Mouse (Mus musculus) MEL (cell line): ENCODE measurements around the gene Mif. TPM values are rescaled to one million over a fixed set of nuclear protein-coding genes. Genes with fewer than 3 reads are reported as not detected.

Experiments used
- DNase-seq: peaks from one replicate; pipeline ENCODE4 v3.0.0; 2011; ENCODE audit warnings: low read depth, low spot score
- H3K27ac ChIP-seq: 2 replicates; pipeline ENCODE4 v1.5.1; 2012; ENCODE audit warnings: low read depth, mild to moderate bottlenecking, control low read depth, low read length, moderate library complexity; ENCODE audit not compliant: control insufficient read depth
- H3K27me3 ChIP-seq, 2 experiments: fragments of 150-350 bp in 1 of 2; sonication (generic) in 1 of 2; 2 replicates each; pipeline ENCODE4 v1.6.1; 2012; ENCODE audit warnings: low read length in 2 of 2, mild to moderate bottlenecking in 2 of 2, improper control_type of control experiment in 1 of 2, moderate library complexity in 1 of 2; ENCODE audit not compliant: insufficient read depth in 2 of 2, control insufficient read depth in 1 of 2
- H3K36me3 ChIP-seq, 2 experiments: 2 replicates each; pipeline ENCODE4 v1.6.1; 2012 to 2014; ENCODE audit warnings: low read length in 2 of 2, improper control_type of control experiment in 1 of 2, inconsistent platforms in 1 of 2, mild to moderate bottlenecking in 1 of 2; ENCODE audit not compliant: insufficient read depth in 2 of 2, control insufficient read depth in 1 of 2
- H3K4me1 ChIP-seq, 2 experiments: fragments of 150-350 bp in 1 of 2; sonication (generic) in 1 of 2; 2 replicates each; pipeline ENCODE4 v1.6.1; 2012; ENCODE audit warnings: low read length in 2 of 2, improper control_type of control experiment in 1 of 2, mild to moderate bottlenecking in 1 of 2; ENCODE audit not compliant: insufficient read depth in 2 of 2, control insufficient read depth in 1 of 2
- H3K4me3 ChIP-seq, 2 experiments: fragments of 150-350 bp in 1 of 2; sonication (generic) in 1 of 2; 2 replicates each; pipeline ENCODE4 v1.5.1; 2012; ENCODE audit warnings: low read depth in 2 of 2, low read length in 2 of 2, mild to moderate bottlenecking in 2 of 2, moderate library complexity in 2 of 2, control low read depth in 1 of 2, improper control_type of control experiment in 1 of 2; ENCODE audit not compliant: control insufficient read depth in 1 of 2, insufficient read depth in 1 of 2
- H3K79me2 ChIP-seq: 2 replicates; pipeline ENCODE4 v1.6.1; 2012; ENCODE audit warnings: mild to moderate bottlenecking, low read length, moderate library complexity; ENCODE audit not compliant: control insufficient read depth, poor library complexity, insufficient read depth
- H3K9ac ChIP-seq: 2 replicates; pipeline ENCODE4 v1.6.1; 2012; ENCODE audit warnings: low read depth, mild to moderate bottlenecking, control low read depth, low read length, moderate library complexity; ENCODE audit not compliant: control insufficient read depth, poor library complexity, severe bottlenecking
- H3K9me3 ChIP-seq: fragments of 150-350 bp; sonication (generic); replicated peaks from 2 replicates; pipeline ENCODE4 v1.6.1; 2012; ENCODE audit warnings: mild to moderate bottlenecking, low read length, improper control_type of control experiment, moderate library complexity; ENCODE audit not compliant: insufficient read depth
- BHLHE40 ChIP-seq: IDR thresholded peaks from 2 replicates; pipeline ENCODE4 v1.6.1; 2012; ENCODE audit warnings: low read depth, mild to moderate bottlenecking, inconsistent platforms, low read length, improper control_type of control experiment, borderline replicate concordance
- CHD1 ChIP-seq: IDR thresholded peaks from 2 replicates; pipeline ENCODE4 v1.6.1; 2012; ENCODE audit warnings: low read depth, mild to moderate bottlenecking, inconsistent platforms, low read length, improper control_type of control experiment
- CHD2 ChIP-seq: IDR thresholded peaks from 2 replicates; pipeline ENCODE4 v1.6.1; 2011; ENCODE audit warnings: low read length, improper control_type of control experiment
- CTCF ChIP-seq, 3 experiments: IDR thresholded peaks in 2 of 3; conservative IDR thresholded peaks in 1 of 3; 2 replicates each; pipeline ENCODE4 v1.5.1; 2011 to 2012; ENCODE audit warnings: low read length in 3 of 3, low read depth in 2 of 3, mild to moderate bottlenecking in 2 of 3, improper control_type of control experiment in 1 of 3, inconsistent platforms in 1 of 3, mixed read lengths in 1 of 3, moderate library complexity in 1 of 3; ENCODE audit not compliant: control insufficient read depth in 1 of 3, insufficient read depth in 1 of 3, poor library complexity in 1 of 3, severe bottlenecking in 1 of 3
- EP300 ChIP-seq, 2 experiments: IDR thresholded peaks; 2 replicates each; pipeline ENCODE4 v1.6.1; 2011; ENCODE audit warnings: improper control_type of control experiment in 2 of 2, low read length in 2 of 2, low read depth in 1 of 2, mild to moderate bottlenecking in 1 of 2
- HCFC1 ChIP-seq: IDR thresholded peaks from 2 replicates; pipeline ENCODE4 v1.6.1; 2012; ENCODE audit warnings: low read depth, mild to moderate bottlenecking, inconsistent platforms, low read length, improper control_type of control experiment, moderate library complexity
- KAT2A ChIP-seq: conservative IDR thresholded peaks from 2 replicates; pipeline ENCODE4 v1.6.1; 2012; ENCODE audit warnings: low read depth, low read length, improper control_type of control experiment, inconsistent platforms
- MAFK ChIP-seq: IDR thresholded peaks from 2 replicates; pipeline ENCODE4 v1.6.1; 2011; ENCODE audit warnings: low read depth, mild to moderate bottlenecking, low read length, improper control_type of control experiment, borderline replicate concordance
- MAZ ChIP-seq: IDR thresholded peaks from 2 replicates; pipeline ENCODE4 v1.6.1; 2012; ENCODE audit warnings: low read depth, mild to moderate bottlenecking, inconsistent platforms, low read length, improper control_type of control experiment
- MXI1 ChIP-seq: IDR thresholded peaks from 2 replicates; pipeline ENCODE4 v1.6.1; 2011; ENCODE audit warnings: mild to moderate bottlenecking, low read depth, low read length, improper control_type of control experiment
- NELFE ChIP-seq: IDR thresholded peaks from 2 replicates; pipeline ENCODE4 v1.6.1; 2011; ENCODE audit warnings: low read depth, low read length, improper control_type of control experiment
- NRF1 ChIP-seq: IDR thresholded peaks from 2 replicates; pipeline ENCODE4 v1.6.1; 2014; ENCODE audit warnings: low read depth, mild to moderate bottlenecking, inconsistent platforms, low read length, improper control_type of control experiment, moderate library complexity; ENCODE audit not compliant: poor library complexity, insufficient read depth, severe bottlenecking
- POLR2A ChIP-seq, 2 experiments: IDR thresholded peaks; 2 replicates each; pipeline ENCODE4 v1.6.1; 2011 to 2012; ENCODE audit warnings: low read length in 2 of 2, mild to moderate bottlenecking in 2 of 2, control low read depth in 1 of 2, improper control_type of control experiment in 1 of 2, low read depth in 1 of 2, moderate library complexity in 1 of 2; ENCODE audit not compliant: control insufficient read depth in 1 of 2, insufficient read depth in 1 of 2, poor library complexity in 1 of 2
- POLR2AphosphoS5 ChIP-seq: IDR thresholded peaks from 2 replicates; pipeline ENCODE4 v1.6.1; 2012; ENCODE audit warnings: low read depth, borderline replicate concordance, mild to moderate bottlenecking, inconsistent platforms, low read length, moderate library complexity, mixed read lengths
- RAD21 ChIP-seq: IDR thresholded peaks from 2 replicates; pipeline ENCODE4 v1.6.1; 2011; ENCODE audit warnings: mild to moderate bottlenecking, low read depth, low read length, improper control_type of control experiment
- RCOR1 ChIP-seq: IDR thresholded peaks from 2 replicates; pipeline ENCODE4 v1.6.1; 2012; ENCODE audit warnings: low read depth, mild to moderate bottlenecking, inconsistent platforms, low read length, improper control_type of control experiment
- SIN3A ChIP-seq: IDR thresholded peaks from 2 replicates; pipeline ENCODE4 v1.6.1; 2012; ENCODE audit warnings: low read length, improper control_type of control experiment, inconsistent platforms
- SMC3 ChIP-seq: IDR thresholded peaks from 2 replicates; pipeline ENCODE4 v1.6.1; 2011; ENCODE audit warnings: low read depth, low read length, improper control_type of control experiment
- TBP ChIP-seq: IDR thresholded peaks from 2 replicates; pipeline ENCODE4 v1.8.0; 2011; ENCODE audit warnings: low read depth, low read length, improper control_type of control experiment
- TCF12 ChIP-seq: IDR thresholded peaks from 2 replicates; pipeline ENCODE4 v1.6.1; 2014; ENCODE audit warnings: low read depth, mild to moderate bottlenecking, inconsistent platforms, low read length, improper control_type of control experiment, moderate library complexity
- UBTF ChIP-seq: IDR thresholded peaks from 2 replicates; pipeline ENCODE4 v1.6.1; 2012; ENCODE audit warnings: low read depth, mild to moderate bottlenecking, inconsistent platforms, low read length, improper control_type of control experiment, moderate library complexity, borderline replicate concordance; ENCODE audit not compliant: insufficient read depth
- USF1 ChIP-seq: IDR thresholded peaks from 2 replicates; pipeline ENCODE4 v1.6.1; 2014; ENCODE audit warnings: low read depth, mild to moderate bottlenecking, inconsistent platforms, low read length, improper control_type of control experiment, moderate library complexity
- USF2 ChIP-seq, 2 experiments: IDR thresholded peaks; 2 replicates each; pipeline ENCODE4 v1.6.1; 2011 to 2012; ENCODE audit warnings: improper control_type of control experiment in 2 of 2, low read length in 2 of 2, borderline replicate concordance in 1 of 2, inconsistent platforms in 1 of 2, low read depth in 1 of 2, mild to moderate bottlenecking in 1 of 2; ENCODE audit not compliant: insufficient read depth in 1 of 2
- ZC3H11A ChIP-seq: IDR thresholded peaks from 2 replicates; pipeline ENCODE4 v1.6.1; 2012; ENCODE audit warnings: low read depth, mild to moderate bottlenecking, inconsistent platforms, low read length, improper control_type of control experiment
- ZKSCAN1 ChIP-seq: IDR thresholded peaks from 2 replicates; pipeline ENCODE4 v1.6.1; 2012; ENCODE audit warnings: low read depth, mild to moderate bottlenecking, inconsistent platforms, low read length, improper control_type of control experiment, moderate library complexity
- ZNF384 ChIP-seq: IDR thresholded peaks from 2 replicates; pipeline ENCODE4 v1.6.1; 2012; ENCODE audit warnings: low read depth, mild to moderate bottlenecking, inconsistent platforms, low read length, improper control_type of control experiment
- polyA plus RNA-seq, 2 experiments: library from polyadenylated mRNA; stranded (reverse) in 1 of 2; unstranded in 1 of 2; fragments of >175 nt in 1 of 2; fragments of >200 nt in 1 of 2; gene quantifications; 2 replicates each; pipeline versions ENCODE4 v1.2.1 to v1.2.4; 2012; ENCODE audit warnings: low replicate concordance in 2 of 2, low read depth in 1 of 2; ENCODE audit not compliant: insufficient read length in 2 of 2, insufficient read depth in 1 of 2, missing spikeins in 1 of 2
- total RNA-seq: library from RNA; depleted of rRNA; stranded (reverse); fragments of 300-350 nt; gene quantifications from 2 replicates; pipeline ENCODE4 v1.2.3, GENCODE M21; 2012

Mif gene
- total and polyA plus RNA-seq, 3 experiments = 817 to 2,606 (median 862) TPM

- H3K27me3 ChIP-seq = no peaks in the 10 kb centered on the region
- DNase-seq = peak; percentile 90
- peaks cover 2% of the 10 kb centered on the region; the same call in 1 of the 2 replicates for H3K79me2 ChIP-seq
- H3K36me3 ChIP-seq = peaks cover 0 to 5% of the 10 kb centered on the region in 2 experiments; a peak in 2 of 4 replicates
- TF ChIP-seq CTCF (IDR thresholded peaks at IDR 0.05 in 2 of 3, conservative IDR thresholded peaks at IDR 0.05 in 1 of 3; ENCODE audit: control insufficient read depth in 1 of 3, insufficient read depth in 1 of 3, low read depth in 2 of 3, low read length in 3 of 3, poor library complexity in 1 of 3, severe bottlenecking in 1 of 3) (peak; percentile 71 to 84 (median 72)), ZC3H11A (peak; percentile 87), CHD2 (no peak), SMC3 (peak; percentile 85), POLR2A (IDR thresholded peaks at IDR 0.05; ENCODE audit: control insufficient read depth in 1 of 2, insufficient read depth in 1 of 2, low read depth in 1 of 2, low read length in 2 of 2, poor library complexity in 1 of 2) (no peak), ZKSCAN1 (peak; percentile 66; the same call in 1 of the 2 replicates), USF2 (IDR thresholded peaks at IDR 0.05; ENCODE audit: borderline replicate concordance in 1 of 2, insufficient read depth in 1 of 2, low read depth in 1 of 2, low read length in 2 of 2) (no peak), MAZ (no peak), ZNF384 (peak; percentile 98), BHLHE40 (no peak), EP300 (IDR thresholded peaks at IDR 0.05; ENCODE audit: low read depth in 1 of 2, low read length in 2 of 2) (no peak), RCOR1 (0 out of 2 replicates have a peak, but pooled peaks have one; percentile 50), TBP (no peak), USF1 (no peak), SIN3A (peak; percentile 57; the same call in 1 of the 2 replicates), POLR2AphosphoS5 (no peak), MXI1 (no peak), RAD21 (peak; percentile 90), KAT2A (no peak)
- TF ChIP-seq, all 39 proteins: peak for 8
- H3K27ac ChIP-seq = no peak overlapping the region
- H3K4me3 ChIP-seq = no peak overlapping the region
- H3K4me1 ChIP-seq = peaks cover 0 to 4% of the 10 kb centered on the region in 2 experiments; a peak in 1 of 4 replicates
- H3K9me3 ChIP-seq = no peaks in the 10 kb centered on the region
- no peak overlapping the region for H3K9ac ChIP-seq
Measured at GRCm38 (mm10) chr10:75853452-75853851, 6.6 kb downstream of the Mif start.

- no peak overlapping the region for H3K27ac ChIP-seq
- no peaks in the 10 kb centered on the region for H3K9me3 ChIP-seq
- H3K4me3 ChIP-seq = no peak overlapping the region
- TF ChIP-seq HCFC1 = no peak
- TF ChIP-seq USF2 (IDR thresholded peaks at IDR 0.05; ENCODE audit: borderline replicate concordance in 1 of 2, insufficient read depth in 1 of 2, low read depth in 1 of 2, low read length in 2 of 2) = no peak
- no peak for TF ChIP-seq USF1
- no peak for TF ChIP-seq RAD21
- no peak for TF ChIP-seq NELFE
- TF ChIP-seq CHD1 = no peak
- no peak for TF ChIP-seq CHD2
- TF ChIP-seq NRF1 = no peak
- no peak for TF ChIP-seq TCF12
- no peak for TF ChIP-seq POLR2A (IDR thresholded peaks at IDR 0.05; ENCODE audit: control insufficient read depth in 1 of 2, insufficient read depth in 1 of 2, low read depth in 1 of 2, low read length in 2 of 2, poor library complexity in 1 of 2)
- no peak for TF ChIP-seq MAFK
- no peak for TF ChIP-seq MXI1
- no peak for TF ChIP-seq UBTF
- no peak for TF ChIP-seq ZKSCAN1
- no peaks in the 10 kb centered on the region for H3K27me3 ChIP-seq
- H3K9ac ChIP-seq = no peak overlapping the region
- no peaks in the 10 kb centered on the region for H3K36me3 ChIP-seq
- H3K79me2 ChIP-seq = no peaks in the 10 kb centered on the region
- DNase-seq = no peak
- no peaks in the 10 kb centered on the region; a peak in 1 of 4 replicates for H3K4me1 ChIP-seq
Measured at GRCm38 (mm10) chr10:75852539-75853125, 7.4 kb downstream of the Mif start.
